Mouse (Mus musculus) CH12.LX (cell line): ENCODE results near the gene Spg20.
A peak's percentile ranks its signal among the peaks of the same experiment; 100 is the strongest.

Source experiments
- CTCF ChIP-seq, 2 experiments: IDR thresholded peaks in 1 of 2; conservative IDR thresholded peaks in 1 of 2; 2 replicates each; pipeline ENCODE4 v1.5.1; 2011 to 2012; ENCODE audit warnings: low read depth in 2 of 2, low read length in 2 of 2, improper control_type of control experiment in 1 of 2, inconsistent platforms in 1 of 2, mild to moderate bottlenecking in 1 of 2, moderate library complexity in 1 of 2
- EP300 ChIP-seq: IDR thresholded peaks from 2 replicates; pipeline ENCODE4 v1.6.1; 2011; ENCODE audit warnings: low read length, improper control_type of control experiment
- HCFC1 ChIP-seq: IDR thresholded peaks from 2 replicates; pipeline ENCODE4 v1.6.1; 2012; ENCODE audit warnings: low read depth, mild to moderate bottlenecking, inconsistent platforms, low read length, improper control_type of control experiment
- JUN ChIP-seq: IDR thresholded peaks from 2 replicates; pipeline ENCODE4 v1.6.1; 2011; ENCODE audit warnings: low read depth, mild to moderate bottlenecking, low read length, improper control_type of control experiment, moderate library complexity; ENCODE audit not compliant: insufficient read depth
- MAZ ChIP-seq: IDR thresholded peaks from 2 replicates; pipeline ENCODE4 v1.6.1; 2012; ENCODE audit warnings: low read depth, mild to moderate bottlenecking, inconsistent platforms, low read length, improper control_type of control experiment, moderate library complexity
- MEF2A ChIP-seq: IDR thresholded peaks from 2 replicates; pipeline ENCODE4 v1.6.1; 2014; ENCODE audit warnings: low read depth, mild to moderate bottlenecking, inconsistent platforms, low read length, improper control_type of control experiment, borderline replicate concordance
- NELFE ChIP-seq: IDR thresholded peaks from 2 replicates; pipeline ENCODE4 v1.6.1; 2011; ENCODE audit warnings: low read depth, low read length, improper control_type of control experiment
- POLR2A ChIP-seq: IDR thresholded peaks from 2 replicates; pipeline ENCODE4 v1.6.1; 2011; ENCODE audit warnings: low read depth, mild to moderate bottlenecking, improper control_type of control experiment, low read length
- RAD21 ChIP-seq: IDR thresholded peaks from 2 replicates; pipeline ENCODE4 v1.6.1; 2011; ENCODE audit warnings: low read depth, mild to moderate bottlenecking, low read length, improper control_type of control experiment, moderate library complexity
- RCOR1 ChIP-seq: conservative IDR thresholded peaks from 2 replicates; pipeline ENCODE4 v1.6.1; 2012; ENCODE audit warnings: low read depth, mild to moderate bottlenecking, inconsistent platforms, low read length, improper control_type of control experiment
- USF1 ChIP-seq: IDR thresholded peaks from 2 replicates; pipeline ENCODE4 v1.6.1; 2014; ENCODE audit warnings: low read depth, mild to moderate bottlenecking, inconsistent platforms, low read length, improper control_type of control experiment
- USF2 ChIP-seq: conservative IDR thresholded peaks from 2 replicates; pipeline ENCODE4 v1.6.1; 2011; ENCODE audit warnings: low read depth, low read length, improper control_type of control experiment
- ZC3H11A ChIP-seq: IDR thresholded peaks from 2 replicates; pipeline ENCODE4 v1.6.1; 2012; ENCODE audit warnings: low read depth, mild to moderate bottlenecking, inconsistent platforms, low read length, improper control_type of control experiment
- ZNF384 ChIP-seq: IDR thresholded peaks from 2 replicates; pipeline ENCODE4 v1.6.1; 2012; ENCODE audit warnings: low read depth, low read length, improper control_type of control experiment, inconsistent platforms

DNA sequence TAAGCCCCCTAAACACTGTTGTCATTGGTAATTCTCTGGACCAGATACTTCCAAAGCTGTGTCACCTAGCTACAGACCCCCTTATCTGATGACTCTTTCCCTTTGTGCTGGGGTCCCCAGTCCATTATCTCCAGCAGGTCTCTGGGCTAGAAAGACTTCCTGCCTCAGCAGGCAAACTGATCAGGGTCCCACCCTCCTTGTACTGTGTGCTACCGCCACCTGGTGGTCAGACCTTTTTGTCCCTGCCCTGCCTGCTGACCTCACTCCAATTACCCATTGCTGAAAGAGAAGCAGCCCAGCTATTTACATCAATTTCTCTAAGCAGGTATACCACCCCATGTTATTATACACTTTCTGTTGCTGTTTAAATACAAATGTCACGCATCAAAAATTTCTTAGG lies 47.5 kb upstream of the Spg20 start:
- TF ChIP-seq JUN (no peak), CTCF (conservative IDR thresholded peaks at IDR 0.05 in 1 of 2, IDR thresholded peaks at IDR 0.05 in 1 of 2; ENCODE audit: low read depth in 2 of 2, low read length in 2 of 2) (peak; percentile 67 to 88), USF1 (no peak), ZNF384 (no peak), POLR2A (no peak), RAD21 (peak; percentile 82), MEF2A (no peak), HCFC1 (no peak), EP300 (no peak), RCOR1 (no peak), USF2 (no peak), NELFE (no peak), ZC3H11A (no peak), MAZ (no peak)
